Mouse (Mus musculus) neural tube, embryonic 12.5 days (tissue): Measurements from ENCODE around the gene Hpcal1. TPM values are rescaled to one million over a fixed set of nuclear protein-coding genes. Genes with fewer than 3 reads are reported as not detected.

Experiments used
- ATAC-seq: fragments of 200-750 bp; cut with Nextera tagmentation; 2 replicates; pipeline ENCODE4 v1.8.0; 2017; ENCODE audit warnings: low read depth, mild to moderate bottlenecking, moderate TSS enrichment, moderate library complexity; ENCODE audit not compliant: low FRiP score
- H3K27ac ChIP-seq: fragments of 300-500 bp; sonication (generic); 2 replicates; pipeline ENCODE4 v1.5.1; 2016
- H3K27me3 ChIP-seq: fragments of 300-500 bp; sonication (generic); replicated peaks from 2 replicates; pipeline ENCODE4 v1.6.1; 2016; ENCODE audit warnings: mild to moderate bottlenecking
- H3K36me3 ChIP-seq: fragments of 300-500 bp; sonication (generic); 2 replicates; pipeline ENCODE4 v1.6.1; 2016; ENCODE audit warnings: mild to moderate bottlenecking
- H3K4me1 ChIP-seq: fragments of 300-500 bp; sonication (generic); 2 replicates; pipeline ENCODE4 v1.6.1; 2016
- H3K4me2 ChIP-seq: fragments of 300-500 bp; sonication (generic); replicated peaks from 2 replicates; pipeline ENCODE4 v1.6.1; 2016; ENCODE audit warnings: mild to moderate bottlenecking
- H3K4me3 ChIP-seq: fragments of 300-500 bp; sonication (generic); 2 replicates; pipeline ENCODE4 v1.5.1; 2016
- H3K9ac ChIP-seq: fragments of 300-500 bp; sonication (generic); 2 replicates; pipeline ENCODE4 v1.6.1; 2016; ENCODE audit warnings: mild to moderate bottlenecking
- H3K9me3 ChIP-seq: fragments of 300-500 bp; sonication (generic); 2 replicates; pipeline ENCODE4 v1.6.1; 2016; ENCODE audit warnings: mild to moderate bottlenecking
- WGBS: fragments of 180-500 bp; shearing (Covaris S2); methylation state at CpG from one replicate; pipeline ENCODE4 v1.1.7; 2016; 5-methylcytosine and 5-hydroxymethylcytosine counted together
- polyA plus RNA-seq: library from polyadenylated mRNA; unstranded; fragments of >200 nt; fragmentation: Nextera tagmentation; extraction: Ambion mirVana; gene quantifications from 2 replicates; pipeline ENCODE4 v1.2.1, GENCODE M21; 2016

Gene Hpcal1
- polyA plus RNA-seq, 1 experiment from 2014 or later = 38.6 TPM

GRCm38 (mm10) chr12:17703866-17704265 is 13.2 kb downstream of the Hpcal1 start:
- ATAC-seq = no peak
- H3K36me3 ChIP-seq = no peaks in the 10 kb centered on the region
- H3K9ac ChIP-seq = no peak overlapping the region
- WGBS = 94% methylated on average over 3 of the region's 3 CpGs
- H3K4me2 ChIP-seq = no peak overlapping the region
- no peaks in the 10 kb centered on the region for H3K27me3 ChIP-seq
- H3K4me3 ChIP-seq = no peak overlapping the region
- no peaks in the 10 kb centered on the region for H3K9me3 ChIP-seq
- peaks cover 8% of the 10 kb centered on the region for H3K4me1 ChIP-seq
- no peak overlapping the region for H3K27ac ChIP-seq

- Histone ChIP-seq H3K27ac (no peak overlapping the region), H3K9me3 (no peaks in the 10 kb centered on the region), H3K4me3 (no peak overlapping the region), H3K9ac (no peak overlapping the region), H3K36me3 (no peaks in the 10 kb centered on the region), H3K4me2 (no peak overlapping the region), H3K4me1 (peaks cover 18% of the 10 kb centered on the region; the same call in 1 of the 2 replicates), H3K27me3 (no peaks in the 10 kb centered on the region)
- ATAC-seq = no peak
Observed at GRCm38 (mm10) chr12:17707472-17707871, 16.8 kb downstream of the Hpcal1 start.

- Histone ChIP-seq H3K4me1 (peaks cover 18% of the 10 kb centered on the region; the same call in 1 of the 2 replicates), H3K9ac (no peak overlapping the region), H3K36me3 (no peaks in the 10 kb centered on the region), H3K27me3 (no peaks in the 10 kb centered on the region), H3K4me3 (no peak overlapping the region), H3K9me3 (no peaks in the 10 kb centered on the region), H3K27ac (no peak overlapping the region), H3K4me2 (no peak overlapping the region)
- peak; percentile 38; the same call in 1 of the 2 replicates for ATAC-seq
- 16% methylated on average over 4 of the region's 4 CpGs for WGBS
Observed at GRCm38 (mm10) chr12:17709451-17709850, 18.8 kb downstream of the Hpcal1 start.

- no peaks in the 10 kb centered on the region for H3K36me3 ChIP-seq
Observed at GRCm38 (mm10) chr12:17709926-17710746, 19.5 kb downstream of the Hpcal1 start.

GRCm38 (mm10) chr12:17710747-17711092 is 20.1 kb downstream of the Hpcal1 start:
- 52% methylated on average over 3 of the region's 3 CpGs for WGBS
- ATAC-seq = no peak
- no peaks in the 10 kb centered on the region for H3K36me3 ChIP-seq

More at GRCm38 (mm10) chr12:17709926-17710746, 19.5 kb downstream of the Hpcal1 start:
- Histone ChIP-seq H3K9ac (no peak overlapping the region), H3K27ac (no peak overlapping the region), H3K4me1 (peaks cover 18% of the 10 kb centered on the region; the same call in 1 of the 2 replicates), H3K4me2 (no peak overlapping the region), H3K4me3 (no peak overlapping the region), H3K9me3 (no peaks in the 10 kb centered on the region), H3K27me3 (no peaks in the 10 kb centered on the region)
- peak; percentile 19; the same call in 1 of the 2 replicates for ATAC-seq
- WGBS = 65% methylated on average over 17 of the region's 17 CpGs

GRCm38 (mm10) chr12:17711731-17712388 is 21.2 kb downstream of the Hpcal1 start:
- peaks cover 18% of the 10 kb centered on the region; the same call in 1 of the 2 replicates for H3K4me1 ChIP-seq
- no peaks in the 10 kb centered on the region for H3K27me3 ChIP-seq
- no peak overlapping the region for H3K27ac ChIP-seq
- WGBS = 75% methylated on average over 6 of the region's 6 CpGs
- H3K9ac ChIP-seq = no peak overlapping the region
- no peak for ATAC-seq
- no peaks in the 10 kb centered on the region for H3K36me3 ChIP-seq
- H3K4me2 ChIP-seq = no peak overlapping the region
- no peaks in the 10 kb centered on the region for H3K9me3 ChIP-seq
- no peak overlapping the region for H3K4me3 ChIP-seq

More at GRCm38 (mm10) chr12:17710747-17711092, 20.1 kb downstream of the Hpcal1 start:
- Histone ChIP-seq H3K27me3 (no peaks in the 10 kb centered on the region), H3K4me2 (no peak overlapping the region), H3K27ac (no peak overlapping the region), H3K9me3 (no peaks in the 10 kb centered on the region), H3K4me1 (peaks cover 18% of the 10 kb centered on the region; the same call in 1 of the 2 replicates), H3K9ac (no peak overlapping the region), H3K4me3 (no peak overlapping the region)

- no peak overlapping the region for H3K9ac ChIP-seq
- no peak overlapping the region for H3K4me3 ChIP-seq
- ATAC-seq = no peak
- H3K27ac ChIP-seq = no peak overlapping the region
- WGBS = 33% methylated on average over 1 of the region's 1 CpGs
- no peak overlapping the region for H3K4me2 ChIP-seq
- peaks cover 18% of the 10 kb centered on the region; the same call in 1 of the 2 replicates for H3K4me1 ChIP-seq
- H3K27me3 ChIP-seq = no peaks in the 10 kb centered on the region
- H3K36me3 ChIP-seq = no peaks in the 10 kb centered on the region
- no peaks in the 10 kb centered on the region for H3K9me3 ChIP-seq
Observed at GRCm38 (mm10) chr12:17712571-17712970, 21.9 kb downstream of the Hpcal1 start.

GRCm38 (mm10) chr12:17715720-17716478 is 25.2 kb downstream of the Hpcal1 start:
- Histone ChIP-seq H3K36me3 (no peaks in the 10 kb centered on the region), H3K4me3 (no peak overlapping the region)
- WGBS = 93% methylated on average over 4 of the region's 4 CpGs

GRCm38 (mm10) chr12:17717257-17717656 is 26.6 kb downstream of the Hpcal1 start:
- WGBS = 96% methylated on average over 1 of the region's 1 CpGs
- Histone ChIP-seq H3K4me3 (no peak overlapping the region), H3K27ac (no peak overlapping the region), H3K27me3 (no peaks in the 10 kb centered on the region), H3K9me3 (no peaks in the 10 kb centered on the region), H3K4me2 (no peak overlapping the region), H3K36me3 (no peaks in the 10 kb centered on the region), H3K9ac (no peak overlapping the region), H3K4me1 (no peaks in the 10 kb centered on the region)
- no peak for ATAC-seq

More at GRCm38 (mm10) chr12:17715720-17716478, 25.2 kb downstream of the Hpcal1 start:
- H3K27ac ChIP-seq = no peak overlapping the region
- no peak overlapping the region for H3K4me2 ChIP-seq
- no peak for ATAC-seq
- no peaks in the 10 kb centered on the region for H3K9me3 ChIP-seq
- H3K9ac ChIP-seq = no peak overlapping the region
- H3K27me3 ChIP-seq = no peaks in the 10 kb centered on the region
- H3K4me1 ChIP-seq = 0 out of 2 replicates have a peak, but pooled peaks cover 3% of the 10 kb centered on the region

- Histone ChIP-seq H3K9me3 (no peaks in the 10 kb centered on the region), H3K4me3 (no peak overlapping the region), H3K27me3 (no peaks in the 10 kb centered on the region), H3K36me3 (no peaks in the 10 kb centered on the region), H3K4me2 (no peak overlapping the region), H3K27ac (no peak overlapping the region), H3K9ac (no peak overlapping the region), H3K4me1 (no peaks in the 10 kb centered on the region)
- no peak for ATAC-seq
- 82% methylated on average over 6 of the region's 6 CpGs for WGBS
Observed at GRCm38 (mm10) chr12:17718146-17718545, 27.5 kb downstream of the Hpcal1 start.

GRCm38 (mm10) chr12:17721058-17721457 is 30.4 kb downstream of the Hpcal1 start:
- H3K4me1 ChIP-seq = peaks cover 4% of the 10 kb centered on the region; the same call in 1 of the 2 replicates
- H3K27me3 ChIP-seq = no peaks in the 10 kb centered on the region
- H3K36me3 ChIP-seq = no peaks in the 10 kb centered on the region
- no peak for ATAC-seq
- no peaks in the 10 kb centered on the region for H3K9me3 ChIP-seq
- H3K4me3 ChIP-seq = no peak overlapping the region
- no peak overlapping the region for H3K4me2 ChIP-seq
- no peak overlapping the region for H3K9ac ChIP-seq
- H3K27ac ChIP-seq = no peak overlapping the region
